Mouse (Mus musculus) mammary gland, adult 2 months (tissue): ENCODE data around the gene Oog3. TPM values are rescaled to one million over a fixed set of nuclear protein-coding genes. Genes with fewer than 3 reads are reported as not detected.

ENCODE experiments used
- polyA plus RNA-seq: library from polyadenylated mRNA; depleted of rRNA; stranded (reverse); fragments of >200 nt; gene quantifications from 2 replicates; pipeline ENCODE4 v1.2.3, GENCODE M21; 2012; ENCODE audit warnings: low replicate concordance; rRNA removed

The Oog3 gene
- not detected in 2 replicates for polyA plus RNA-seq

GRCm38 (mm10) chr4:144162563-144162962, at the start of gene Oog3:
TSS of gene Oog3 (minus strand) at chr4:144162663.

GRCm38 (mm10) chr4:144190419-144190818, 28.0 kb upstream of the Oog3 start, which contains the start of gene Oog2:
TSS of gene Oog2 (plus strand) at chr4:144190719.

Other genes with a start within 250 kb of the Oog3 start
- not detected in 2 replicates for gene Pramef25, start 211.6 kb downstream of the Oog3 start, polyA plus RNA-seq
- not detected in 2 replicates for gene Gm13101, start 195.7 kb downstream of the Oog3 start, polyA plus RNA-seq
- not detected in 2 replicates for gene Pramef17, start 168.3 kb downstream of the Oog3 start, polyA plus RNA-seq
- gene Pramel4, start 103.5 kb downstream of the Oog3 start, polyA plus RNA-seq, result not detected in 2 replicates
- not detected in 2 replicates for gene Gm13102, start 56.2 kb downstream of the Oog3 start, polyA plus RNA-seq
- not detected in 2 replicates for gene Oog2, start 28.1 kb upstream of the Oog3 start, polyA plus RNA-seq
- not detected in 2 replicates for gene C87977, start 50.7 kb upstream of the Oog3 start, polyA plus RNA-seq
- not detected in 2 replicates for gene Pramel5, start 117.8 kb upstream of the Oog3 start, polyA plus RNA-seq
- not detected in 2 replicates for gene Gm13128, start 167.6 kb upstream of the Oog3 start, polyA plus RNA-seq
- gene Gm13119, start 195.3 kb upstream of the Oog3 start, polyA plus RNA-seq, result not detected in 2 replicates
- gene Pramef20, start 215.3 kb upstream of the Oog3 start, polyA plus RNA-seq, result not detected in 2 replicates
- gene Pramef12, start 245.8 kb upstream of the Oog3 start, polyA plus RNA-seq, result 0.26 TPM in 1 of 2 replicates, not detected in the other